Mouse (Mus musculus): ENCODE measurements at regions not wholly inside any gene's neighbourhood (a gene's known extent, or its start where the extent isn't known, plus 50 kb on each side); places are given as distances from the start of the nearest gene placed in this dataset.

GRCm38 (mm10) chr8:34625670-34626069 lies 514.1 kb upstream of the Gm10131 start:
- DNase-seq (ENCODE audit: low spot score): no peak

GRCm38 (mm10) chr8:34623783-34624182 lies 512.2 kb upstream of the Gm10131 start:
- DNase-seq (ENCODE audit: low spot score): no peak

GRCm38 (mm10) chr8:34622177-34623114 lies 510.9 kb upstream of the Gm10131 start:
- DNase-seq (ENCODE audit: low spot score): no peak

GRCm38 (mm10) chr8:34618046-34618445 lies 506.5 kb upstream of the Gm10131 start:
- no peak for DNase-seq (ENCODE audit: low spot score)

- no peak for DNase-seq (ENCODE audit: low spot score)
Observed at GRCm38 (mm10) chr8:34614987-34615386, 503.4 kb upstream of the Gm10131 start.

GRCm38 (mm10) chr8:34614031-34614526 lies 502.5 kb upstream of the Gm10131 start:
- no peak for DNase-seq (ENCODE audit: low spot score)

GRCm38 (mm10) chr8:34613138-34613537 lies 501.6 kb upstream of the Gm10131 start:
- DNase-seq (ENCODE audit: low spot score): no peak

GRCm38 (mm10) chr8:34612396-34612795 lies 500.9 kb upstream of the Gm10131 start:
- no peak for DNase-seq (ENCODE audit: low spot score)

GRCm38 (mm10) chr8:34610186-34610585 lies 498.6 kb upstream of the Gm10131 start:
- DNase-seq (ENCODE audit: low spot score): no peak

- no peak for DNase-seq (ENCODE audit: low spot score)
Observed at GRCm38 (mm10) chr8:34607426-34607825, 495.9 kb upstream of the Gm10131 start.

GRCm38 (mm10) chr8:34605031-34605430 lies 493.5 kb upstream of the Gm10131 start:
- no peak for DNase-seq (ENCODE audit: low spot score)

- no peak for DNase-seq (ENCODE audit: low spot score)
Observed at GRCm38 (mm10) chr8:34604581-34604980, 493.0 kb upstream of the Gm10131 start.

GRCm38 (mm10) chr8:34601426-34601953 lies 490.0 kb upstream of the Gm10131 start:
- no peak for DNase-seq (ENCODE audit: low spot score)

GRCm38 (mm10) chr8:34600880-34601279 lies 489.3 kb upstream of the Gm10131 start:
- peak; percentile 42 for DNase-seq (ENCODE audit: low spot score)

- DNase-seq (ENCODE audit: low spot score): no peak
Observed at GRCm38 (mm10) chr8:34596593-34596992, 485.1 kb upstream of the Gm10131 start.

GRCm38 (mm10) chr8:34590976-34591749 lies 479.6 kb upstream of the Gm10131 start:
- no peak for DNase-seq (ENCODE audit: low spot score)

GRCm38 (mm10) chr8:34578043-34578442 lies 466.5 kb upstream of the Gm10131 start:
- no peak for DNase-seq (ENCODE audit: low spot score)

- DNase-seq (ENCODE audit: low spot score): no peak
Observed at GRCm38 (mm10) chr8:34574009-34574408, 462.5 kb upstream of the Gm10131 start.

GRCm38 (mm10) chr8:34573007-34573881 lies 461.7 kb upstream of the Gm10131 start:
- DNase-seq (ENCODE audit: low spot score): no peak

GRCm38 (mm10) chr8:34571736-34572135 lies 460.2 kb upstream of the Gm10131 start:
- no peak for DNase-seq (ENCODE audit: low spot score)

- DNase-seq (ENCODE audit: low spot score): no peak
Observed at GRCm38 (mm10) chr8:34562278-34562677, 450.7 kb upstream of the Gm10131 start.

- no peak for DNase-seq (ENCODE audit: low spot score)
Observed at GRCm38 (mm10) chr8:34549786-34550185, 438.2 kb upstream of the Gm10131 start.
